Mouse (Mus musculus): ENCODE data around the gene Polr2j. TPM values are rescaled to one million over a fixed set of nuclear protein-coding genes. Genes with fewer than 3 reads are reported as not detected.
"Not testable (repeated sequence)": the region's sequence is repeated elsewhere in the genome, so short reads cannot be mapped to it uniquely, and the experiment has no call there.

Polr2j gene
- polyA plus RNA-seq, 1 experiment = 35.3 TPM

DNA sequence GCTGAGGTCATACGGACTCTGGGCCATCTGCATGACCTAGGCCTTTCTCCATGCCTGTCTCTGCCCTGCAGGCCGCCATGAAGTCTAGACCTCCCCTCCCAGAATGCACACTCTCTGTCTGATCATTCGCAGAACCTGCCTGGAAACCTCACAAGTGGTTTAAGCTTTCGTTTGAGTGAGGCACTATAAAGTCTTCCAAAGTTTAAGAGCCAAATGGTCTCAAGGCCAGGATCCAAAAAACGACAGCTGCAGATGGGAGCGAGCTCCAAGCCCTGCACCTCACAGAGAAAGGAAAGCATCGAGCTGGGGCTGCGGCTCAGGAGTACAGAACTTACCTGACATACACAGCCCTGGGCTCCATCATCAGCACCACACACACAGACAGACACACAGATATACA lies 35.9 kb downstream of the Polr2j start:
- H3K36me3 ChIP-seq (ENCODE audit: control insufficient read depth, insufficient read depth, low read length) = no peaks in the 10 kb centered on the region
- TF ChIP-seq CTCF (IDR thresholded peaks at IDR 0.05; ENCODE audit: control insufficient read depth, insufficient read depth, insufficient replicate concordance, low read depth, low read length) (no peak), POLR2A (IDR thresholded peaks at IDR 0.05; ENCODE audit: control insufficient read depth, low read depth, low read length) (no peak)
- H3K4me3 ChIP-seq (ENCODE audit: control insufficient read depth, low read depth, low read length) = no peak overlapping the region
- H3K4me1 ChIP-seq (ENCODE audit: control insufficient read depth, insufficient read depth, low read length) = peaks cover 4% of the 10 kb centered on the region
- no peaks in the 10 kb centered on the region for H3K27me3 ChIP-seq (ENCODE audit: control insufficient read depth, insufficient read depth, low read length)
- H3K27ac ChIP-seq (ENCODE audit: control insufficient read depth, insufficient read depth, low read depth, low read length) = no peak overlapping the region; the same call in 1 of the 2 replicates

GRCm38 (mm10) chr5:136155399-136155798 lies 39.0 kb downstream of the Polr2j start:
- Histone ChIP-seq H3K4me1 (ENCODE audit: control insufficient read depth, insufficient read depth, low read length) (peaks cover 4% of the 10 kb centered on the region), H3K4me3 (ENCODE audit: control insufficient read depth, low read depth, low read length) (no peak overlapping the region), H3K27ac (ENCODE audit: control insufficient read depth, insufficient read depth, low read depth, low read length) (no peak overlapping the region), H3K27me3 (ENCODE audit: control insufficient read depth, insufficient read depth, low read length) (no peaks in the 10 kb centered on the region), H3K36me3 (ENCODE audit: control insufficient read depth, insufficient read depth, low read length) (no peaks in the 10 kb centered on the region)
- TF ChIP-seq CTCF (IDR thresholded peaks at IDR 0.05; ENCODE audit: control insufficient read depth, insufficient read depth, insufficient replicate concordance, low read depth, low read length) (no peak), POLR2A (IDR thresholded peaks at IDR 0.05; ENCODE audit: control insufficient read depth, low read depth, low read length) (no peak)

DNA sequence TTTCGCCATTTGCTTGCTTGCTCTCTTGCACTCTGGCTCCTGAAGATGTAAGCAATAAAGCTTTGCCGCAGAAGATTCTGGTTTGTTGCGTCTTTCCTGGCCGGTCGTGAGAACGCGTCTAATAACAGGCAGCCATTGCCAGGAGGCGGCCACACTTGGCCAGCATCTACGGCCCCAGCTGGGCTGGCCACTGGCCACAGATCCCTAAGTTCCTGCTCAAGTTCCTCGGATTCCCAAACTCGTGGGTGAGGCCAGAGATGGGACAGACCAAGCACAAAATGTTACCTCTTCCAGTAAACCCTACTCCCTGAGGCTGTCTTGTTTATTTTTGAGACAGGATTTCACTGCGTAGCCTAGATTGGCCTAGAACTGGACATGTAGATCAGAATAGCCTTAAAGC lies 43.7 kb downstream of the Polr2j start:
- not testable (repeated sequence) for H3K27ac ChIP-seq (ENCODE audit: control insufficient read depth, insufficient read depth, low read depth, low read length); H3K4me1 ChIP-seq (ENCODE audit: control insufficient read depth, insufficient read depth, low read length); H3K27me3 ChIP-seq (ENCODE audit: control insufficient read depth, insufficient read depth, low read length); H3K4me3 ChIP-seq (ENCODE audit: control insufficient read depth, low read depth, low read length); H3K36me3 ChIP-seq (ENCODE audit: control insufficient read depth, insufficient read depth, low read length)

DNA sequence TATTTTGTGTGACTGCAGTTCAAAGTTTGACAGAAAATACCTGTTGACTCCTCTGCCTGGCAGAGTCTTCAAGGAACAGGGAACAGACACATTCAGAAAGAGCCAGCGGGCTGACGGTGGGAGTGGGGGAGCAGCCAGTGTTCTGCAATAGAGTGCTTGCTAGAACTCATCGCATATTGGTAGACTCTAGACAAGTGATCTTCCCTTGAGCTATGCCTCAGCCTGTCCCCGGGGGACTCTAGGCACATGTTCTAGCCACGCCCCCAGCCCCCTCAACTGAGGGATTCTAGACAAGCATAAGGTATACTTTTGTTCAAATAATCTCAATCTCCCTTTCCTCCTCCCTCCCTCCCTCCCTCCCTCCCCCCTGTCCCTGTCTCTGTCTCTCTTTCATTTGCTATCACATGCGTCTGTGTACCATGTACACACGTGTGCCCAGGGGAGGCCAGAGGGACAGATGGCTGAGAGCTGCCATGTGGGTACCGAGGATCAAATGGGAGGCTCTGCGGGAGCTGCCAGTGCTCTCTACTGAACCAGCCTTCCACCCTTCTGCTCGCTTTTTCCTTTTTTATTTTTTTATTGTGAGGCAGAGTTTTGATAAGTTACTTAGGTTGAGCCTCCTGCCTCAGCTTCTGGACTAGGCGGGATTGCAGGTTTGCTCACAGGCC lies 47.5 kb downstream of the Polr2j start:
- no peaks in the 10 kb centered on the region for H3K36me3 ChIP-seq (ENCODE audit: control insufficient read depth, insufficient read depth, low read length)
- H3K27me3 ChIP-seq (ENCODE audit: control insufficient read depth, insufficient read depth, low read length) = no peaks in the 10 kb centered on the region

GRCm38 (mm10) chr5:136165246-136165645 lies 48.8 kb downstream of the Polr2j start:
- no peaks in the 10 kb centered on the region for H3K36me3 ChIP-seq (ENCODE audit: control insufficient read depth, insufficient read depth, low read length)
- no peak overlapping the region for H3K27ac ChIP-seq (ENCODE audit: control insufficient read depth, insufficient read depth, low read depth, low read length)
- H3K27me3 ChIP-seq (ENCODE audit: control insufficient read depth, insufficient read depth, low read length) = no peaks in the 10 kb centered on the region
- H3K4me1 ChIP-seq (ENCODE audit: control insufficient read depth, insufficient read depth, low read length) = peaks cover 8% of the 10 kb centered on the region
- TF ChIP-seq CTCF (IDR thresholded peaks at IDR 0.05; ENCODE audit: control insufficient read depth, insufficient read depth, insufficient replicate concordance, low read depth, low read length) (no peak), POLR2A (IDR thresholded peaks at IDR 0.05; ENCODE audit: control insufficient read depth, low read depth, low read length) (no peak)
- H3K4me3 ChIP-seq (ENCODE audit: control insufficient read depth, low read depth, low read length) = no peak overlapping the region

More for the DNA sequence above, 47.5 kb downstream of the Polr2j start:
- Histone ChIP-seq H3K4me1 (ENCODE audit: control insufficient read depth, insufficient read depth, low read length) (no peaks in the 10 kb centered on the region), H3K4me3 (ENCODE audit: control insufficient read depth, low read depth, low read length) (no peak overlapping the region), H3K27ac (ENCODE audit: control insufficient read depth, insufficient read depth, low read depth, low read length) (no peak overlapping the region)
- TF ChIP-seq POLR2A (IDR thresholded peaks at IDR 0.05; ENCODE audit: control insufficient read depth, low read depth, low read length) = no peak
- no peak for TF ChIP-seq CTCF (IDR thresholded peaks at IDR 0.05; ENCODE audit: control insufficient read depth, insufficient read depth, insufficient replicate concordance, low read depth, low read length)

DNA sequence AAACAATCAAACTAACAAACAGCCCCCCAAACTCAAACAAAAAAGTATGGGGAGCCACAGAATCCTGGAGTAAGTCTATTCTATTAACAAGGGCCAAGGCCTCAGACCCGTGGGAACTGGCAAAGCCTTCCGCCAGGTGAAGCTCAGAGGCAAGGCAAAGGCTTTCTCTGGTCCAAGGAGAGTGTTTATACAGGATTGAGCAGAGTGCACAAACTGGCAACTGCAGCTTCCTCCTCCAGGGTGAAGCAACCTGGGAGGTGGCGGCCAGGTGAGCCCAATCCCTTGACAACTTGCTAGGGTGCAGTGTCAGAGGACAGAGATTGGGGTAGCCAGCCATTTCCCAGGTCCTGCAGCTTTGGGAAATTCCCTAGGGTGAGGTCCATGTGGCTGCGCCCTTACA lies 50.9 kb downstream of the Polr2j start:
- H3K27ac ChIP-seq (ENCODE audit: control insufficient read depth, insufficient read depth, low read depth, low read length) = no peak overlapping the region
- no peak overlapping the region for H3K4me3 ChIP-seq (ENCODE audit: control insufficient read depth, low read depth, low read length)
- H3K4me1 ChIP-seq (ENCODE audit: control insufficient read depth, insufficient read depth, low read length) = peaks cover 17% of the 10 kb centered on the region
- no peaks in the 10 kb centered on the region for H3K36me3 ChIP-seq (ENCODE audit: control insufficient read depth, insufficient read depth, low read length)
- no peak for TF ChIP-seq POLR2A (IDR thresholded peaks at IDR 0.05; ENCODE audit: control insufficient read depth, low read depth, low read length)
- no peak for TF ChIP-seq CTCF (IDR thresholded peaks at IDR 0.05; ENCODE audit: control insufficient read depth, insufficient read depth, insufficient replicate concordance, low read depth, low read length)
- no peaks in the 10 kb centered on the region for H3K27me3 ChIP-seq (ENCODE audit: control insufficient read depth, insufficient read depth, low read length)

DNA sequence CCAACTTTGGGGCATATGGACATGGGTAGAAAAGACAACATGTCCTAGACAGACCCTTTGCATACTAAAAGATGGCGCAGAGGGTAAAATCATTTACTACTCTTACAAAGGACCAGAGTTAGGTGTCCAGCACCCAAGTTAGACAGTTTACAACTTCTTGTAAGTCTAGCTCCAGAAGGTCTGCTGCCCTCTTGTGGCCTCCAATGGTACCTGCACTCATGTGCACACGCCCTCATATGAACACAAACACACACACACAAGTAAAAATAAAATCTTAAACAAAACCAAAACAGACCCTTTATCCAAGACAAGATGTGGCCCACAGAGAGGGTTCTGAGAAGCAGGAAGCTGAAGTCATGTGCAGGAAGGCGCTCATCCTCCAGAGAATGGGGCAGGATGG lies 51.6 kb downstream of the Polr2j start:
- H3K36me3 ChIP-seq (ENCODE audit: control insufficient read depth, insufficient read depth, low read length) = no peaks in the 10 kb centered on the region
- TF ChIP-seq CTCF (IDR thresholded peaks at IDR 0.05; ENCODE audit: control insufficient read depth, insufficient read depth, insufficient replicate concordance, low read depth, low read length) (peak; percentile 55; the same call in 1 of the 2 replicates), POLR2A (IDR thresholded peaks at IDR 0.05; ENCODE audit: control insufficient read depth, low read depth, low read length) (no peak)
- no peaks in the 10 kb centered on the region for H3K27me3 ChIP-seq (ENCODE audit: control insufficient read depth, insufficient read depth, low read length)
- peaks cover 17% of the 10 kb centered on the region for H3K4me1 ChIP-seq (ENCODE audit: control insufficient read depth, insufficient read depth, low read length)
- no peak overlapping the region for H3K27ac ChIP-seq (ENCODE audit: control insufficient read depth, insufficient read depth, low read depth, low read length)
- H3K4me3 ChIP-seq (ENCODE audit: control insufficient read depth, low read depth, low read length) = no peak overlapping the region

Data from testis, adult 2 months (tissue).